Mouse (Mus musculus) hindbrain, embryonic 15.5 days (tissue): ENCODE measurements at regions not wholly inside any gene's neighbourhood (a gene's known extent, or its start where the extent isn't known, plus 50 kb on each side); places are given as distances from the start of the nearest gene placed in this dataset.

Experiments
- ATAC-seq: fragments of 200-750 bp; cut with Nextera tagmentation; 2 replicates; pipeline ENCODE4 v1.8.0; 2017; ENCODE audit warnings: low read depth, moderate number of reproducible peaks, moderate TSS enrichment; ENCODE audit not compliant: low FRiP score
- H3K27ac ChIP-seq: fragments of 300-500 bp; sonication (generic); replicated peaks from 2 replicates; pipeline ENCODE4 v1.5.1; 2015; ENCODE audit warnings: mild to moderate bottlenecking, inconsistent platforms
- H3K27me3 ChIP-seq: fragments of 300-500 bp; sonication (generic); 2 replicates; pipeline ENCODE4 v1.6.1; 2015; ENCODE audit warnings: control low read depth, inconsistent platforms
- H3K36me3 ChIP-seq: fragments of 300-500 bp; sonication (generic); 2 replicates; pipeline ENCODE4 v1.6.1; 2015; ENCODE audit warnings: control low read depth, inconsistent platforms
- H3K4me1 ChIP-seq: fragments of 300-500 bp; sonication (generic); replicated peaks from 2 replicates; pipeline ENCODE4 v1.6.1; 2015; ENCODE audit warnings: control low read depth, inconsistent platforms
- H3K4me2 ChIP-seq: fragments of 300-500 bp; sonication (generic); 2 replicates; pipeline ENCODE4 v1.6.1; 2015; ENCODE audit warnings: moderate library complexity, mild to moderate bottlenecking, inconsistent platforms
- H3K4me3 ChIP-seq: fragments of 300-500 bp; sonication (generic); 2 replicates; pipeline ENCODE4 v1.5.1; 2015; ENCODE audit warnings: mild to moderate bottlenecking, inconsistent platforms
- H3K9ac ChIP-seq: fragments of 300-500 bp; sonication (generic); 2 replicates; pipeline ENCODE4 v1.6.1; 2015; ENCODE audit warnings: inconsistent platforms
- H3K9me3 ChIP-seq: fragments of 300-500 bp; sonication (generic); 2 replicates; pipeline ENCODE4 v1.6.1; 2016; ENCODE audit warnings: control low read depth, inconsistent platforms
- WGBS: fragments of 180-500 bp; shearing (Covaris S2); methylation state at CpG from one replicate; pipeline ENCODE4 v1.1.7; 2015; 5-methylcytosine and 5-hydroxymethylcytosine counted together

DNA sequence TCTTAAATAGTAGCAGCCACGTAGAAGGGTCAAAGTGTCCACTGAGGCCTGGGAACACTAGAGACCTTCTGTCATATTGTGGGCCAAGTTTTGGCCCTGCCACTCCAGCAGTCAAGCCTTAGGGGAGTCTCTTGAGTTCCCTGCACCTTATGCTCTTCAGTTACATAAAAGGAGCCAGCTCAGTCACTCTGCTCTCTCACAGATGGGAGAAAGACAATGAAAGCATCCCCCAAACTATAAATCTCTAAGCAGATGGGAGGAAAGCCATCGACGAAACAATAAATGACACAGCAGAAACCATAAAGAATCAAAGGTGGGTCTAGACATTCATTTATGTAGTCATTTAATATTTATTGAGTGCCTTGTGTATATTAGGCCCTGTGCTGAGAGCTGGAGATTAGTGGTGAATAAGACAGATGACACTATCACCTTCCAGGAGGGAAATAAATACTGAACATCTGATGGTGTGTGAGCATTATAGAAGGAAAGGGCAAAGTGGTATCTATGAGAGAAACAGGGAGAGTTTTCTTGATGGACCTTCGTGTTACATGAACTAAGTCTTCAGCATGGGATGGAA is 137.5 kb upstream of the Synpr start:
- 77% methylated on average over 4 of the region's 4 CpGs for WGBS
- Histone ChIP-seq H3K9me3 (no peaks in the 10 kb centered on the region), H3K36me3 (no peaks in the 10 kb centered on the region), H3K4me2 (no peak overlapping the region), H3K4me3 (no peak overlapping the region), H3K4me1 (no peaks in the 10 kb centered on the region), H3K27me3 (no peaks in the 10 kb centered on the region), H3K9ac (no peak overlapping the region), H3K27ac (no peak overlapping the region)
- ATAC-seq: no peak

DNA sequence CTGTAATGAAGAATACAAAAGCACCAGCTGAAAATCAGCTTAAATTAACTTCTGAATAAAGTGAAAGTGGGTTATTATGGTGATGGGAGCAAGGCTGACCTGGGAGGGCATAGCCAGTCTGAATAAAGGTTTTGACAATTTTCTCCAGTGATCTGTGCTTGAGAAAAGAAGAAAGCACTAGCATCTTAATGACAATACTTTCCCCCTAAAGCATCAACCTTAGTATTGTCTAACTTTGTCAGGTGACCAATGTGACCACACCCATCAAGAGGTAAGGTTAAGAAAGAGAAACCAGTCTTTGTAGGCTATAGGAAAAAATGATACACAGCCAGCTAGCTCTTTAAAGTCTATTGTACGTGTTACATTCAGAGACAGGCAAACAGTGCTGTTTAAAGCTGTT is 135.0 kb upstream of the Synpr start:
- no peaks in the 10 kb centered on the region for H3K36me3 ChIP-seq
- ATAC-seq: no peak
- H3K9ac ChIP-seq: no peak overlapping the region
- 78% methylated on average over 1 of the region's 1 CpGs for WGBS
- H3K4me1 ChIP-seq: no peaks in the 10 kb centered on the region
- no peak overlapping the region for H3K4me3 ChIP-seq
- H3K27me3 ChIP-seq: no peaks in the 10 kb centered on the region
- H3K4me2 ChIP-seq: no peak overlapping the region
- no peaks in the 10 kb centered on the region for H3K9me3 ChIP-seq
- no peak overlapping the region for H3K27ac ChIP-seq

DNA sequence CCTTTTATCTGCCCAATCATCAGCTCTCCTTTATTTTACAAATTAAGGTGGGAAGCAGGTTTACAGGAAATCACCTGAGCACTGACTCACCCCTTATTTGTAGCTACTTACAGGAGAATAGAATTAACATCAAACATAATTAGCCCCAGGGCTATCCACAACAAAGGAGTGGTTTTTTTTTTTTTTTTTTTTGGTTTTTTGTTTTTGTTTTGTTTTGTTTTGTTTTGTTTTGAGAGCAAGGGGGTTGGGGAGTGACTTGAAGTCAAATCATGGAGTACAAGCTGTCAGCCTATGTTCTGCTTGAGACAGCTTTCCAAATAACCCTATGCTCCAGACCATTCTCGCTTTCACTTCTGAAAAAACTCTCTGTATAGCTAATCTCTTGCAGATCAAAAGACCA is 132.9 kb upstream of the Synpr start:
- Histone ChIP-seq H3K4me3 (no peak overlapping the region), H3K4me2 (no peak overlapping the region), H3K27me3 (no peaks in the 10 kb centered on the region), H3K36me3 (no peaks in the 10 kb centered on the region), H3K9ac (no peak overlapping the region), H3K4me1 (no peaks in the 10 kb centered on the region), H3K27ac (no peak overlapping the region), H3K9me3 (no peaks in the 10 kb centered on the region)
- 80% methylated on average over 1 of the region's 1 CpGs for WGBS
- ATAC-seq: no peak

DNA sequence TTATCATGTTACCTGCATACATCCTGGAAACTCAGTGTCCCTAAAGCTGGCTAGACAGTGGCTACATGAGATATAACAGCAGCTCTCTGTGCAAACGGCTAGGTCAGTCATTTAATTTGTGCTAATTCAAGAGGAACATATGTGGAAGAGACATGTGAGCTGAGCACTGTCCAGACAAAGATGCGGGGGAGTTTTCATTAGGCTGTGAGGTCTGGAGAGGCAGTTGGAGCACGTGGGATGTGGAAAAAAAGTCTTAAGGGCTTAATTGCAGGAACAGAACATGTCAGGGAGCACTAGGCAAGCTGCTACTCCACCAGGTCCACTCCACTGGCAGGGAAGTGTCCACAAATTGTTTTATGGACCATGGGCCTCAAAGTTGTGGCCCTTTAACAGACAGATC is 108.4 kb upstream of the Synpr start:
- Histone ChIP-seq H3K4me3 (no peak overlapping the region), H3K36me3 (no peaks in the 10 kb centered on the region), H3K4me1 (no peaks in the 10 kb centered on the region), H3K9ac (no peak overlapping the region), H3K27me3 (no peaks in the 10 kb centered on the region), H3K27ac (no peak overlapping the region), H3K9me3 (no peaks in the 10 kb centered on the region), H3K4me2 (no peak overlapping the region)
- no peak for ATAC-seq
- 72% methylated on average over 3 of the region's 3 CpGs for WGBS

DNA sequence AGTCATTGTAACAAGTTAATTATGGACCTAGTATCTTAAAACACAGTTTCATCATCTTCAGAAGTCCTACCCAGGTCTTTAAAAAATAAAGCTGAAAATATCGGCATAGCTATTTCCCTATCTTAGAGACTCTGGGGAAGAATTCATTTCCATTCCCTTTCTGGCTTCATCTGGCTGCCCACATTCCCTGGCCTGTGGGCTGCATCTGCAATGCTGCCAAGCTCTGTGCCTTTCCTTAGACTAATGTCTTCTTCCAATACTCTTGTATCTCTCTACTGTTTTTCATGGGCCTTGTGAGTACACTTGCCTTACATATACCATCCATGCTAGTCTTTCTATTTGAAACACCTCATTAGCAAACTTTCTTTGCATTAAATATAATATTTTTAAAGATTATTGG is 106.7 kb upstream of the Synpr start:
- no peaks in the 10 kb centered on the region for H3K4me1 ChIP-seq
- 93% methylated on average over 1 of the region's 1 CpGs for WGBS
- no peak for ATAC-seq
- H3K9ac ChIP-seq: no peak overlapping the region
- no peak overlapping the region for H3K4me2 ChIP-seq
- no peaks in the 10 kb centered on the region for H3K36me3 ChIP-seq
- H3K4me3 ChIP-seq: no peak overlapping the region
- no peaks in the 10 kb centered on the region for H3K9me3 ChIP-seq
- no peak overlapping the region for H3K27ac ChIP-seq
- H3K27me3 ChIP-seq: no peaks in the 10 kb centered on the region

DNA sequence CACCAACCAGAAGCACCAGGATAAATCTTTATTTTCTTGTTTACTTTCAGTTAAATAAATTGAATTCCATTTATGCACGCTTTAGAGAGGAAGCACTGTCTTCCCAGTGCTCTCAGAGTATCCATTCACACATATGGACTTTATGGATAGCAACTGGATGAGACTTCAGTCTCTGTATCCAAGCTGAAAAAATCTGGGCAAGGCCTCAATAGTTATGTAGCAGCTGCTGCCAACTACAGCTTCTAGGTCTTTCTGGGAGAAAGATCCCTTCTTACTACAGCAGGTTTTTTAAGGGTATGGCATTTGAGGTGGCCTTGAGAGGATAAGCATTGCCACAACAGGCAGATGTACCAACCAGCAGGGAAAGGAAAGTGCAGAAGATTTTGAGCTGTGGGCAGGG is 93.8 kb upstream of the Synpr start:
- no peak overlapping the region for H3K4me3 ChIP-seq
- no peaks in the 10 kb centered on the region for H3K36me3 ChIP-seq
- H3K4me2 ChIP-seq: no peak overlapping the region
- no peak overlapping the region for H3K9ac ChIP-seq
- whole genome bisulfite sequencing: 69% methylated on average over 1 of the region's 1 CpGs
- H3K9me3 ChIP-seq: no peaks in the 10 kb centered on the region
- H3K27me3 ChIP-seq: no peaks in the 10 kb centered on the region
- ATAC-seq: no peak
- no peaks in the 10 kb centered on the region for H3K4me1 ChIP-seq
- no peak overlapping the region for H3K27ac ChIP-seq

DNA sequence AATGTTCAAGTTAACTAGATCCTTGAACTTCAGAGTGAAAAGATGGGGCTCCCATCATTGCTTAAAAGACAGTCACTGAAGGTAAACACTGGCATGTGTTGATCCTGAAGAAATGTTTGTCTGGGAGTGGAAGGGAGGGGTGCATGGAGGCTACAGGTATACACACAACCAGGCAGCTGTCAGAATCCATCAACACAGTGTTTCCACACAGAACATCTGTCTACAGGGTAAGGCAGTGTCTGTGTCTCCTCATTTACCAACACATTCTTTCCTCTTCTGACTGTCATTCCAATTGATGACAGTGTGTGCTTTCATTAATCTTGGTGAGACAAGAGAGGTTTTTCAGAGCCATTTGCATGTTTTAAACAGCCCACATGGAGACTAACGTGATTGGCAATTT is 91.8 kb upstream of the Synpr start:
- ATAC-seq: peak; percentile 61; the same call in 1 of the 2 replicates
- H3K9ac ChIP-seq: no peak overlapping the region
- no peak overlapping the region for H3K27ac ChIP-seq
- H3K9me3 ChIP-seq: no peaks in the 10 kb centered on the region
- WGBS: 42% methylated on average over 1 of the region's 1 CpGs
- H3K4me1 ChIP-seq: no peaks in the 10 kb centered on the region
- H3K36me3 ChIP-seq: no peaks in the 10 kb centered on the region
- no peak overlapping the region for H3K4me2 ChIP-seq
- H3K27me3 ChIP-seq: no peaks in the 10 kb centered on the region
- H3K4me3 ChIP-seq: no peak overlapping the region

DNA sequence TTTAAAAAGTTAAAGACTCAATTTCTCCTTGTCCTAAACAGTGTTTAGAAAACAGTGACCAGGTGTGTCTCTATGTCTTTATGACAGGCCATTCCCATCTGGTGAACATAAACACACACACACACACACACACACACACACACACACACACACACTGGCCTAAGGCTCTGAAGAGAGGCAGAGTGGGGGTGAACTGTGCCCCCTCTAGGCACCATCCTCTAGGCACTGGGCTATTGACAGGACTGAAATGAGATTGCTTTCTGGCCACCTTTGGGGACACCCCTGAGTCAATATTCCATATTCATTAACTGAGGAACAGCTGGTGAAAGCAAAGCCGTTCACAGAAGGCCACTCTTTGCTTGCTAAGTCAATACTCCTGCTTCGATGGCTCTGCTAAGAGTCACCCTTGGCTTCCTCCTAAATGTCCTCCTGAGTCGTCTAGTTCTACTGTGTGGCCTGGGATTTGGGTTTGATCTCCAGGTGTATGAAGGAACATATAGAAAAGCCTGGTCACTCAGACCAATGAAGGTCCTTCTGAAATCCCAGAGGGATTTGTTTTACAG is 87.2 kb upstream of the Synpr start:
- ATAC-seq: no peak
- no peaks in the 10 kb centered on the region for H3K36me3 ChIP-seq
- H3K9me3 ChIP-seq: no peaks in the 10 kb centered on the region
- H3K27ac ChIP-seq: no peak overlapping the region
- no peaks in the 10 kb centered on the region for H3K4me1 ChIP-seq
- no peak overlapping the region for H3K9ac ChIP-seq
- no peak overlapping the region for H3K4me2 ChIP-seq
- no peak overlapping the region for H3K4me3 ChIP-seq
- 43% methylated on average over 3 of the region's 3 CpGs for WGBS
- no peaks in the 10 kb centered on the region for H3K27me3 ChIP-seq

DNA sequence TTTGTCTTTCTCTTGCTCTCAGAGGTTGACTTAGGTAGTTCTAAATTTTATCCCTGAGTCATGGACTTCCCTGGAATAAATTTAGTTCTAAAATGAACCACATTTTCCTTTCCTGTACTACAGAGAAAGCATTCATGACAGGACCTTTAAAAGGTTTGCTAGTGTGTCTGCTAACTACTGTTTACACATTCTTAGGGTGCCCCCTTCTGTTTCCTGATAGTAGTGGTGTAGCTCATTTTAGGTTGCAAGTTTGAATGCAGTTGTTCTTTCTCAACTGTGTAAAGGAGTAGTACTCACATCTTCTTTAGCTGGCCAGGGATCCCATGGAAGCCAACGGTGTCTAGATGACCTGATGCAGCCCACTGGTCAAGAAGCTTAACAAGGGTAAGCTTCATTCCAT is 86.1 kb upstream of the Synpr start:
- 38% methylated on average over 1 of the region's 1 CpGs for WGBS
- no peaks in the 10 kb centered on the region for H3K9me3 ChIP-seq
- H3K4me2 ChIP-seq: no peak overlapping the region

DNA sequence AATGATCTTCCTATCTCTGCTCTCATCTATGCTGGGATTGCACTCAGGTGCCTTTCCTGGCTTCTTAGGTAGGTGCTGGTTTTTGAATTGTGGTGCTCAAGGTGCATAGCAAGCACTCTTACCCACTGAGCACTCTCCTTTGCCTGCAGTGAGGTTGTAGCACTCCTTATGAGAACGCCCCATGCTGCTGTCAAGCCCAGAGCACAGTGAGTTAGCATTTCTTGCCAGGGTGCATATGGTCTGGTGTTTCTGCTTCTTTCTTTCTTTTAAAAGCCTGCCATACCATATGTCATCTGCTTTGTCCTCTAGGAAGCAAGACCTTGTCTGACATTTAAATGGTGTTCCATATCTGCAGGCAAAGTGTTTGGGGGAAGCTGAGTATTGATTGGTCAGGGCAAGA is 71.9 kb upstream of the Synpr start:
- no peak for ATAC-seq

More for the DNA sequence above, 86.1 kb upstream of the Synpr start:
- Histone ChIP-seq H3K4me1 (no peaks in the 10 kb centered on the region), H3K36me3 (no peaks in the 10 kb centered on the region), H3K27ac (no peak overlapping the region), H3K27me3 (no peaks in the 10 kb centered on the region), H3K4me3 (no peak overlapping the region), H3K9ac (no peak overlapping the region)
- peak; percentile 88 for ATAC-seq

More for the DNA sequence above, 71.9 kb upstream of the Synpr start:
- H3K36me3 ChIP-seq: no peaks in the 10 kb centered on the region
- H3K4me1 ChIP-seq: no peaks in the 10 kb centered on the region
- no peaks in the 10 kb centered on the region for H3K9me3 ChIP-seq
- H3K4me3 ChIP-seq: no peak overlapping the region
- no peak overlapping the region for H3K9ac ChIP-seq
- no peak overlapping the region for H3K4me2 ChIP-seq
- H3K27ac ChIP-seq: no peak overlapping the region
- 70% methylated on average over 1 of the region's 1 CpGs for WGBS
- no peaks in the 10 kb centered on the region for H3K27me3 ChIP-seq
